Mouse (Mus musculus) heart, embryonic 16.5 days (tissue): ENCODE results near the gene Flcn. TPM values are rescaled to one million over a fixed set of nuclear protein-coding genes. Genes with fewer than 3 reads are reported as not detected.

Experiments used
- ATAC-seq: fragments of 200-750 bp; cut with Nextera tagmentation; replicated peaks from 2 replicates; pipeline ENCODE4 v1.8.0; 2017; ENCODE audit warnings: moderate number of reproducible peaks; ENCODE audit not compliant: insufficient read depth, low FRiP score; ENCODE audit errors: extremely low read depth
- H3K27ac ChIP-seq: fragments of 300-500 bp; sonication (generic); 2 replicates; pipeline ENCODE4 v1.5.1; 2014; ENCODE audit warnings: mild to moderate bottlenecking, low read length, control low read depth, moderate library complexity
- H3K27me3 ChIP-seq: fragments of 300-500 bp; sonication (generic); 2 replicates; pipeline ENCODE4 v1.6.1; 2014; ENCODE audit warnings: low read length, mixed read lengths; ENCODE audit not compliant: control insufficient read depth, insufficient read depth
- H3K36me3 ChIP-seq: fragments of 300-500 bp; sonication (generic); 2 replicates; pipeline ENCODE4 v1.6.1; 2014; ENCODE audit not compliant: control insufficient read depth, insufficient read depth
- H3K4me1 ChIP-seq: fragments of 300-500 bp; sonication (generic); 2 replicates; pipeline ENCODE4 v1.6.1; 2014; ENCODE audit warnings: low read length, mixed read lengths; ENCODE audit not compliant: control insufficient read depth, insufficient read depth
- H3K4me2 ChIP-seq: fragments of 300-500 bp; sonication (generic); 2 replicates; pipeline ENCODE4 v1.6.1; 2014; ENCODE audit warnings: low read depth, mild to moderate bottlenecking, control low read depth, low read length
- H3K4me3 ChIP-seq: fragments of 300-500 bp; sonication (generic); 2 replicates; pipeline ENCODE4 v1.5.1; 2014; ENCODE audit warnings: mild to moderate bottlenecking, control low read depth, low read length
- H3K9ac ChIP-seq: fragments of 300-500 bp; sonication (generic); 2 replicates; pipeline ENCODE4 v1.6.1; 2014; ENCODE audit warnings: low read length, control low read depth
- H3K9me3 ChIP-seq: fragments of 300-500 bp; sonication (generic); replicated peaks from 2 replicates; pipeline ENCODE4 v1.6.1; 2016; ENCODE audit warnings: low read length; ENCODE audit not compliant: control insufficient read depth
- WGBS: fragments of 180-500 bp; shearing (Covaris S2); extraction: QIAGEN DNeasy Blood & Tissue Kit; methylation state at CpG from one replicate; pipeline ENCODE4 v1.1.7; 2014; 5-methylcytosine and 5-hydroxymethylcytosine counted together
- polyA plus RNA-seq: library from polyadenylated mRNA; unstranded; fragments of >200 nt; fragmentation: Nextera tagmentation; extraction: Ambion mirVana; gene quantifications from 2 replicates; pipeline ENCODE4 v1.2.1, GENCODE M21; 2015

Gene Flcn
- polyA plus RNA-seq, 1 experiment from 2014 or later = 44.4 TPM

DNA sequence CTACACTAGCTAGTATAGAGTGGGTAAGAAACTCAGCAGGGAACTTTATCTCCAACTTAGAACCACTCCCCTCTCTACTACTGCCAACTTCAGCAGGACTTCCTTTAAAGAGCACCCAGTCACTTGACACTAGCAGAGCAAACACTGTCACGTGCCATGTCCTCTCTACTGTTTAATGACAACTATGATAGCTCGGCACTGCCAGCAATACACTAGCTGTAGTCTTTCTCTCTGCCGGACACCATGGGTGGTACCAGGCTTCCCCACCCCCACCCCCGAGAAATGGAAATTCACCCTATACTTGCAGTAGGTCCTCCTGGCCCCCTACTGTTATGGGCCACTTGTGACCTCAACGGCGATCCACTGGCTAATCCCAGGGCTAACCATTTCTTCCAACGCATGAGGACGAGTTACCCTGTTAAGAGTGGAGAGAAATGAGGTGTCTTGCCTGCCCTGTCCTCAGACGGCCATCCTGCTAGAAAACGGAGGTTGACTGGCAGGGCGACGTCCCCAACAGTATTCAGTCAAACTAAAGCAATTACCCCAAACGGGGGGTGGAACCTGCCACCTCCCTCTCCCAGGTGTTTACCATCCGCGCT is 646 bp downstream of the Flcn start:
- H3K4me2 ChIP-seq = peak overlapping the region; percentile 80
- peak overlapping the region; percentile 96 for H3K9ac ChIP-seq
- under 1% methylated on average over 15 of the region's 15 CpGs for WGBS
- H3K27ac ChIP-seq = peak overlapping the region; percentile 98
- H3K4me1 ChIP-seq = peaks cover 13% of the 10 kb centered on the region
- peaks cover 20% of the 10 kb centered on the region for H3K36me3 ChIP-seq
- peak; percentile 76 for ATAC-seq
- H3K9me3 ChIP-seq = no peaks in the 10 kb centered on the region
- H3K27me3 ChIP-seq = no peaks in the 10 kb centered on the region
- peak overlapping the region; percentile 91 for H3K4me3 ChIP-seq

DNA sequence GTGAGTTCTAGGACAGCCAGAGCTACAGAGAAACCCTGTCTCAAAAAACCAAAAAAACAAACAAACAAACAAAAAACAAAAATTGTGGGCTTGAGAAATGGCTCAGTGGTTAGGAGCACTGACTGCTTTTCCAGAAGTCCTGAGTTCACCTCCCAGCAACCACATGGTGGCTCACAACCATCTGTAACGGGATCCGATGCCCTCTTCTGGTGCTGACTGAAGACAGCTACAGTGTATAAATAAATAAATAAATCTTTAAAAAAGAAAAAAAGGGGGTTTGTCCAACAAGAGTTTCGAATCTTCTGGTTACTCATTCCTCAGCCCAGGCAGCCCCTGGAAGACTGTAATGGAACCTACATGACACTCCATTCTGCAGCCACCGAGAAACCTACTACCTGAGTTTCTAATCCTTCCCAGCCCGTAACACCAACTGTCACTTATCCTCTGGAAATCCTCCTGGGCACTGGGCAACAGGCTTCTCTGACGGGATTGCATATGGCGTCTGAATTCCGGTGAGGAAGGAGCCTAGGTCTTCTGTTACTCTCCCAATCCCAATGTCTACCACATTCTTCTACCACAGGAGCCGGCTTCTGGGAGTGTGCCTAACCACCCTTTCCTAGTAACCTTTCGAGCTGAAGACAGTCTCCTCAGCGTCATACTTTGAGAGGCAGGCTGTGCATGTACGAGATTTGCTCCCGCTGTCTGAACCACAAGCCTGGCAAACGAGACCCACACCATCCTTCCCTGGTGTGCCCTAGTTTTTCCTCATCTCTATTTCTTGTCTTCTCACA is 1.5 kb downstream of the Flcn start:
- Histone ChIP-seq H3K36me3 (peaks cover 25% of the 10 kb centered on the region), H3K4me2 (peak overlapping the region; percentile 80), H3K4me3 (peak overlapping the region; percentile 91), H3K27me3 (no peaks in the 10 kb centered on the region), H3K9ac (peak overlapping the region; percentile 96), H3K9me3 (no peaks in the 10 kb centered on the region), H3K27ac (peak overlapping the region; percentile 98), H3K4me1 (peaks cover 13% of the 10 kb centered on the region)
- WGBS = 56% methylated on average over 14 of the region's 14 CpGs
- no peak for ATAC-seq

DNA sequence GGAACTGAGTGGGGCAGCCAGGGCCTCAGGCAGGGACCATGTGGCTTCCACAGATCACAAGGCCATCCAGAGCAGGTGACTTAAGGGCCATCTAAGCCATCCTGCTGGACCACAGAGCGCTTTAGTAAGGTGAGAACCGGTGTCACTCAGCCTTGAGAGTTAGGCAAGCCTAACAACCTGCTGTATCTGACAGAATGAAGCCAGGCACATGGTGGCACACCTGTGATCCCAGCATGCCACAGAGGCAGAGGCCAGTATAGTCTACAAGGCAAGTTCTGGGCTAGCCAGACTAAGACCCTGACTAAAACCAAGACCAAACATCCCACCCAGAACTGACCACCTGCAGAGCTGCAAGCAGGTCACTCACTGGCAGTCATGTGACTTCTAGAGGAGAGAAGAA is 4.2 kb downstream of the Flcn start:
- Histone ChIP-seq H3K27ac (no peak overlapping the region), H3K27me3 (no peaks in the 10 kb centered on the region), H3K9ac (no peak overlapping the region), H3K9me3 (no peaks in the 10 kb centered on the region), H3K36me3 (peaks cover 45% of the 10 kb centered on the region), H3K4me2 (no peak overlapping the region), H3K4me1 (peaks cover 6% of the 10 kb centered on the region), H3K4me3 (no peak overlapping the region)
- 93% methylated on average over 2 of the region's 2 CpGs for WGBS
- no peak for ATAC-seq

- Histone ChIP-seq H3K4me2 (no peak overlapping the region), H3K27me3 (no peaks in the 10 kb centered on the region), H3K9me3 (no peaks in the 10 kb centered on the region), H3K4me3 (no peak overlapping the region), H3K27ac (no peak overlapping the region), H3K4me1 (peaks cover 6% of the 10 kb centered on the region), H3K36me3 (peaks cover 49% of the 10 kb centered on the region), H3K9ac (no peak overlapping the region)
- WGBS = 95% methylated on average over 1 of the region's 1 CpGs
- ATAC-seq = no peak
Observed at GRCm38 (mm10) chr11:59805256-59805655, 4.6 kb downstream of the Flcn start.

DNA sequence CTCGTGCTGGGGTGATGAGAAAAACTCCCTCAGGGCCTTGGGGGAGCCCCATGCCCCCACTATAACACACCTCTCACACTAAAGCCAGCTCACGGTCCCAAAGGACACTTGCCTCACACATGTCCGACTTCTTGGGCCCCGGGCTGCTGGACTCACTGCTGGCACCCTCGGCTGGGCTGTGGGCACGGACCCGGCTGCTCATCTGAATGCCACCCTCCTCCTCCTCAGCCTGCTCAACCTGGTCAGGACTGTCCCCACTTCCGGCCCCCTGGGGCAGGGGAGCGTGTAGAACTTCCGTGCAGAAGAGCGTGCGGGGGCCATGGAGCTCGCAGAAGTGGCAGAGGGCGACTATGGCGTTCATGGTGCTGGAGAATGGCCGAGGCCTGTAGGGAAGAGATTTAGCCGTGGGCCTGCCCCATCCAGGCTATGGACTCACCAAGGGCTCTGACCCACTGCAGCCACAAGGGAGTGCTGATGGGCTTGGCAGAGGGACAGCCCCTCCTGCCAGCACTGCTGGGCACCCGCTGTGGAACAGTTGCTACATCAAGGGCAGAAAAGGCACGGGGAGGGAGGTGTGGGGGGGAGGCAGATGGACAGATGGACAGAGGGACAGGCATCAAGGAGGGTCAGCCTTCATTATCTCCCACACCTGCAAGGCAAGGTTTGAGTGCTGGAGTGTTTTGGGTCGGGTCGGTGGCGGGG is 5.3 kb downstream of the Flcn start:
- H3K4me2 ChIP-seq = no peak overlapping the region
- H3K4me1 ChIP-seq = peaks cover 6% of the 10 kb centered on the region
- H3K36me3 ChIP-seq = peaks cover 56% of the 10 kb centered on the region
- no peaks in the 10 kb centered on the region for H3K27me3 ChIP-seq
- 92% methylated on average over 22 of the region's 22 CpGs for WGBS
- H3K27ac ChIP-seq = no peak overlapping the region
- ATAC-seq = no peak
- H3K9me3 ChIP-seq = no peaks in the 10 kb centered on the region
- H3K9ac ChIP-seq = no peak overlapping the region
- no peak overlapping the region for H3K4me3 ChIP-seq

- H3K4me2 ChIP-seq = no peak overlapping the region
- H3K9ac ChIP-seq = no peak overlapping the region
- no peak for ATAC-seq
- H3K4me3 ChIP-seq = no peak overlapping the region
- no peak overlapping the region for H3K27ac ChIP-seq
- WGBS = 79% methylated on average over 14 of the region's 14 CpGs
- H3K27me3 ChIP-seq = no peaks in the 10 kb centered on the region
- no peaks in the 10 kb centered on the region for H3K9me3 ChIP-seq
- H3K36me3 ChIP-seq = peaks cover 66% of the 10 kb centered on the region
- peaks cover 2% of the 10 kb centered on the region for H3K4me1 ChIP-seq
Observed at GRCm38 (mm10) chr11:59803516-59803915, 6.3 kb downstream of the Flcn start.

DNA sequence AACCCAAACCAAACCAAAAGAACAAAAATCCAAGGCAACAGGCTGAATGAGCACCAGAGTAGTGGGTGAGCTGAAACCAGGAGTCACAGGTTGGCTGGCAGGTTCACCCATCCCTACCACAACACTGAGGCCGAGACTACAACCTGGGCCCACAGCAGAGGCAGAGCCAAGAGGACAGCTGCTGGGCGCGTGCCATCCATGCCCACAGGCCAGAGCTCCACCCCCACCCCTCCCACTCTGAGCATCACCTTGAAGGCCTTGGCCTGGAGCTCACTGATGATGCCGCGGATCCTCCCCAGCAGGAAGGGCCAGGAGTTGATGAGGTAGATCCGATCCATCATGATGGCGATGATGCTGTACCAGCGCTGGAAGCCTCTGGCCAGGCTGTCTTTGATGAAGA is 7.9 kb downstream of the Flcn start:
- Histone ChIP-seq H3K4me2 (no peak overlapping the region), H3K27ac (no peak overlapping the region), H3K36me3 (peaks cover 79% of the 10 kb centered on the region), H3K9ac (no peak overlapping the region), H3K4me1 (no peaks in the 10 kb centered on the region), H3K4me3 (no peak overlapping the region), H3K9me3 (no peaks in the 10 kb centered on the region), H3K27me3 (no peaks in the 10 kb centered on the region)
- no peak for ATAC-seq
- 93% methylated on average over 8 of the region's 8 CpGs for WGBS

DNA sequence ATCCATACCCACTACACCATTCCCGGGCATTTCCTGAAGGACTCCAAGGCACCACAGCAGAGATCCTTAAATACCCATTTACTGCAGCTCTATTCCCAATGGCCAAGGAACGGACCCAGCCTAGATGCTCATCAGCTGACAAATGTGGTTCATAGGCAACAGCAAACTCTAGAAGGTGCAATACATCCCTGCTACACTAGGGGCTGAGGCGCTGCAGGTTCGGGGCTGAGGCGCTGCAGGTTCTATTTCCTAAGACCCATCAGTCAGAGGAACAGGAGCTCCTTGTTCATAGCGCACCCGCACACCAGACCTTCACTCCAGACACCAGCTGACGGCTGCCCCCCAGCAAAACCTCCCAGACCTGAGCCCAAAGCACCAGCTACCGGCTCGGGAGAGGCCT is 9.4 kb downstream of the Flcn start:
- ATAC-seq = no peak
- Histone ChIP-seq H3K9ac (no peak overlapping the region), H3K4me2 (no peak overlapping the region), H3K4me1 (no peaks in the 10 kb centered on the region), H3K27ac (no peak overlapping the region), H3K9me3 (no peaks in the 10 kb centered on the region), H3K4me3 (no peak overlapping the region), H3K36me3 (peaks cover 77% of the 10 kb centered on the region), H3K27me3 (no peaks in the 10 kb centered on the region)
- 92% methylated on average over 10 of the region's 10 CpGs for WGBS

DNA sequence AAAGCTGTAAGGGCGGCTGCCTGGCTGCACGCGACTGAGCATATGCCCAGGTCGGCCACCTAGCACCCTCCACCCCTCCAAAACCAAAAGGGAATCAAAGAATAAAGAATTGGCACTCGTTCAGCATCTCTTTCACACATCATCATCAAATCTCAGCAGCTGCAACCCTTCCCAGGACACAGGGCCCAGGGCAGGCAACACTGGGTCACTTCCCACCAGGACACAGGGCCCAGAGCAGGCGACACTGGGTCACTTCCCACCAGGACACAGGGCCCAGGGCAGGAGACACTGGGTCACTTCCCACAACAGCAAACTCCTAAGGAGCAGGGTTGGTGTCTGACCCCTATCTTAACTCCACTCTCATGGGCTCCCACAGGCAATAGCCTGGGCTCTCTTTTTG is 16.4 kb downstream of the Flcn start:
- Histone ChIP-seq H3K36me3 (peaks cover 60% of the 10 kb centered on the region), H3K27me3 (no peaks in the 10 kb centered on the region), H3K9me3 (no peaks in the 10 kb centered on the region), H3K4me3 (no peak overlapping the region), H3K27ac (no peak overlapping the region), H3K9ac (no peak overlapping the region), H3K4me2 (no peak overlapping the region), H3K4me1 (no peaks in the 10 kb centered on the region)
- ATAC-seq = no peak
- 89% methylated on average over 6 of the region's 6 CpGs for WGBS
